Comparison of ENCODE assay signal across 10 mouse cellular contexts in genomic region chr9:41439979-41440378, GRCm38 (mm10).
DNase-seq lines count a peak whose midpoint lies in the region; ATAC-seq lines count a peak whose summit lies in the region.
"Had no signal": no experiment of that assay in that cellular context is flagged by ENCODE, and none has a peak within 500 bp of the region (broad histone marks: within the 10 kb centered on the region; RNA-seq: fewer than 3 reads in every experiment).

No protein-coding gene starts in this region.

- ATAC-seq in erythroblast, adult 5-6 weeks (replicated peaks; ENCODE audit: low FRiP score, poor library complexity, severe bottlenecking): no peak
- ATAC-seq in granulocyte monocyte progenitor cell, adult 5-6 weeks (replicated peaks; ENCODE audit: poor library complexity, severe bottlenecking): no peak

- peak; percentile 26 to 44 for DNase-seq in layer of hippocampus, adult 18-20 months (ENCODE audit: low spot score in 2 of 2)
- no peak for DNase-seq in layer of hippocampus, adult 9-10 months (ENCODE audit: low spot score)
- DNase-seq in adipocyte (ENCODE audit: low spot score): peak; percentile 37
- DNase-seq in cerebellum, adult 18-20 months: peak; percentile 62 to 80
- DNase-seq in gastrocnemius, postnatal 25 days: peak; percentile 74
- no peak for DNase-seq in kidney, adult 9 months
- DNase-seq: spleen, adult 18-20 months; thymus, postnatal 14 days had no signal

Comparison
In these comparisons a context has a peak if more than half of its experiments do, and no peak if none do; other contexts are left out.
1. DNase-seq: peak in layer of hippocampus, adult 18-20 months (2 of 2), adipocyte (single experiment), cerebellum, adult 18-20 months (2 of 2) and gastrocnemius, postnatal 25 days (single experiment); none in layer of hippocampus, adult 9-10 months (single experiment) and kidney, adult 9 months (single experiment).